Mouse (Mus musculus): ENCODE data around the gene Opcml.

The Opcml gene

DNA sequence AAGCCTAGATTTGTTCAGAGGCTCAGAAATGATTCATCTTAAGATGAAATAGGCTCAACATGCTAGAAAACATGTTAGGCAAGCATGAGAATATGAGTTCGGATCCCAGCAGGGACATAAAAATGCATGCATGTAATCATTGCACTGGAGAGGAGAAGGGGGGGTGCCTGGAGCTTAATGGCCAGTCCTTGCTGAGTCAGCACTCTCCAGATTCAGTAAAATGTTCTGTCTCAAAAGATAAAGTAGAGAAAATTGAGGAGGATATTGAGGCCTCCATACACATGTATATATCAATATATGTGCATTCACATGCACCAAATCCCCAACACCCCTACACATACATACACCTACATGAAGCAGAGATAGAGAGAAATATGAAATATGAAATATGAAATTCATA is 889.7 kb downstream of the Opcml start:
- DNase-seq, result no peak

DNA sequence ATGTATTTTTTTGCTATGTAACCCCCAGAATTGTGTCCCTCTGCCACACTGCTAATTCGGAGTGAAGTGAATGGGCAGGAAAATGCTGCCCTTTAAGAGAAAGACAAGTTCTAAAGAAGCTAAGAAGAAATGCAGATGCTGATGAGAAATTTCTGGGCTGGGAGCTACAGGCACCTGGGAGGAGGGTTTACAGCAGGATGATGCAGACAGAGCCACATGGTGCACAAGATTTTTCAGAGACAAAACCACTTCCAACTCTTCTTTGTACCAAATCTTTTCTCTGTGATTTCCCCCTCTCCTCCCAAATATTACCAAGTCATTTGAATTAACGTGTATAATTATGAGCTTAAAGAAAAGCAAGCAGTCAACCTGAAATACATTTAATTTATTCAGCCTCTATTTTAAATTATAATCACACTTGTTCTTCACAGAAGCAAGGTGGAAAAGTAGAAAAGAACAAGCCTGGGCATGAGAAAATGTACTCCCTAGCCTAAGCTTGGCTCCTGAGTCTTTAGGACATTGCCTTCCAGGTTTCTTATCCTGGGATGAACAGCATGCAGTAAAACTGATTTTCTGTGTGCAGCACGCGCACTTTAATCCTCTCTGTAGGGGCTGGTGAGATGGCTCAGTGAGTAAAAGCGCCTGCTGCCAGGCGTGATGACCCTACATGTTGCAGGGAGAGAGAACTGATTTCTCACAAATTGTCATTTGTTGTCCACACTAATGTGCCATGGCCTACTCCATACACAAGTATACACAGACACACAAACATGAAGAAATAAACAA is 890.9 kb downstream of the Opcml start:
- DNase-seq, result no peak

DNA sequence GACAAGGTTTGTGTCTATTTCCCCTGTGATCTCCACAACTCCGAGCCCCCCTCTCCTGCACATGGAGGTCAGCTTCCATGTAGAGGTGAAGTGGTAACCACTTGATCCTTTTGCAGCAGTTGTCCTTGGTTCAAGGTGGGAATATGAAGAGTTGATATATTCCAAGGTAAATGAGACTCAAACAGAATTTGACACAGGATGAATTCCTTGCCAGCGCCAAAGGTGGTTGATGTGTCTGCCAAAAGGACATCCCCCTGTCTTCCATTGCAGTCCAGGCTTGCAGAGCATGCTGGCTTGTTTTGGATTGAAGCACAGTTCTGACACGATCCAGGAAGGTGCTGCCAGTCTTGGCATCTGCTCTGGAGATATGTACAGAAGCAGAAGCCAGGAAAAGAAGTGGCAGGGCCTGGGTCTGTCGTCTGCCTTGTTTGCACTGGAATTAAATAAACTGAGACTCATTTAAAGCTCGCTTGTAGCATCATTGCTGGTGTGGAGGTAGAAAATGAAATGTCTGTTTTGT is 893.4 kb downstream of the Opcml start:
- DNase-seq, result no peak

DNA sequence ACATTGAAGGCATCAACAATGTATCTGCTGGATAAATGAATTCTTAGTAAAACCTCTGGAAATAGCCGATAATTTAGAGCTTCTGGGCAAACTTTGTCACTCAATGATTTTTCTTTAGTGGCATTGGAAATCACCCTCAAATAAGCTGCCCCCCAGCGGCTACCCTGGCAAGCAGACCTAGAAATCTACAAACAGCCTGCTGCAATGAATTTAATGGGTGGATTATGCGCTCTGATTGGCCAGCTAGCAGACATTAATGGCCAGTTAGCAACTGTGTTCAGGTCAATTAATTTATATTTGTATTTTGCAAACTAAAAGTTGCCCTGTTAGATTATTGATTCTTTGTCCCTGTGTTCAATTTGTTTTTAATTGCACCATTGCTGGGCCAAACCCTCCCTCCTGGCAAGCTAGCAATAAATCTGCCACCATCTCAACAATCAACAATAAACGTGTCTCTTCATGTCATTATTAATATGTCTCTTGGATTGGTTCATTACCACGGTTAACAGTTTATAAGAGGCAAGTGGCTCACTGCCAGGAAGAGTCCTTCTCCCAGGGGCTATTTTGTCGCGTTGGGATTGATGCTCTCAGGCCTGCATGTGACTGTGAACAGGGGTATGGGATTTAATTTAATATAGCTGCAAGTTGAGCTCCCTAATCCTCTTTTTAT is 896.5 kb downstream of the Opcml start:
- DNase-seq, result no peak

DNA sequence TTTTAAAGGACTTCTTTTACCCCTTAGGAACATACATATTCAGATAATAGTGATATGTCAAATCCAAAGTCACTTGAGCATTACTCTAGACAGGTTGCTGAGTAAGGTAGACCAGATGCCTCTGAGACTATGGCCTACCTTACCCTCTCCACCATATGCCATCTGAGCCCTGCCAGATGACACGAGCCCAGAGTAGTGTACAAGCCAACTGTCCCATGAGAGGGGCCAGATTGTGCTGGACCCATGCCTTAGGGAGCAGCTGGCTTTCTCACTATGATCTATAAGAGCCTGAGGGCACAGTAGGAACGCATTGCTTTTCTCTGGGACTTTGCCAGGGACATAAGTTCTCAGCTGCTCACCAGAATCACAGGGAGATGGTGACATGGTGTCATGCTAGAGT is 899.6 kb downstream of the Opcml start:
- no peak for DNase-seq

DNA sequence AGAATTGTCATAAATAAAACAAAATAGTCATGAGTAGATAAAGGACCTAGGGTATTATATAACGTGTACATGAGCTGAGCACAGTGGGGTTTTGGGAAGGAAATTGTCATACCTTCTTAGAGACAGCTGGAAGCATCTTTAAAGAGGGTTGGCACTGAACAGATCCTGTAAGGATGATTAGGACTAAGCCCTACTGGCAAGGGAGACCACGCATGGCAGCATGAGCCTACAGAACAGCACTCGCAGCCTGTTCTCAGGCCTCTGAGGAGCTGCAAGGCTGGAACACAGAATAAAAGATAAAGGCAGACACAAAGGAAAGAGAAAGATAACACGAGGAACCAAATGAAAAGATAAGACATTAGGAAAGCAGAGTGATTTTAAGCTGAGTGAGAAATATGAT is 915.2 kb downstream of the Opcml start:
- DNase-seq, result no peak

DNA sequence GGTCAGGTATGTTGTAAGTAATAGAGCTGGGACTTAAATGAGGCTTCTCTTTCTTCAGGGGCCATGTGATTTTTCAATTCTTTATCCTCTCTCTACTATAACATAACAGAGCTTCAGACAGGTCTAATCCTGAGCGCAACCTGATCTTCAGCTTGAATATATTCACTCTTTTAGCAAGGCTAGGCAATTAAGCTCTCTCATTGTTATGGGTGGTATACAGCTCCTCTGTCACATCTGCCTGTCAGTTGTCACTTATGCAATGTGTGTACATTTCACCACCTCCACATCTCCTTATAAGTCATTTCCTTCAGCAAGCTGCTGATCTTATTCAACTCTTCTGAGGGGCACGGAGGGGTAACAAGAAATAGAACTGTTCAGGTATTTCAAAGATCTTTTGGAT is 924.0 kb downstream of the Opcml start:
- DNase-seq, result no peak

DNA sequence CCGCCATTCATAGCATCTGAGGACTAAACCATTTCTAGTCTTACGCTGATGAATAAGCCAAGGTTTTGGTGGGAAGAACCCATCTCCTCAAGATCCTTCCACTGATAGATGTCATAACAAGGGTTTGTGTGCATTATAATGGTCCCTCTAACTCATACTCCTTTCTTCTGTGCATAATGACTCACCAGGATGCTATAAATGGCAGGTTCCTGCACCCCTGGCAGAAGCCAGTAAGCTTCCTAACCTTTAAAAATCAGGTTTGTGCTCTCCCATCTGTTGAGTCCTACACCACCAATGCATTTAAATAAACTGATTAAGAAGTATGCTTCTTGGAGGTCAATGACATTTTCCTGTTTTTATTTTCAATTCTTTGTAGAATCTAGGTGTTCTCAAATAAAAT is 929.6 kb downstream of the Opcml start:
- no peak for DNase-seq

DNA sequence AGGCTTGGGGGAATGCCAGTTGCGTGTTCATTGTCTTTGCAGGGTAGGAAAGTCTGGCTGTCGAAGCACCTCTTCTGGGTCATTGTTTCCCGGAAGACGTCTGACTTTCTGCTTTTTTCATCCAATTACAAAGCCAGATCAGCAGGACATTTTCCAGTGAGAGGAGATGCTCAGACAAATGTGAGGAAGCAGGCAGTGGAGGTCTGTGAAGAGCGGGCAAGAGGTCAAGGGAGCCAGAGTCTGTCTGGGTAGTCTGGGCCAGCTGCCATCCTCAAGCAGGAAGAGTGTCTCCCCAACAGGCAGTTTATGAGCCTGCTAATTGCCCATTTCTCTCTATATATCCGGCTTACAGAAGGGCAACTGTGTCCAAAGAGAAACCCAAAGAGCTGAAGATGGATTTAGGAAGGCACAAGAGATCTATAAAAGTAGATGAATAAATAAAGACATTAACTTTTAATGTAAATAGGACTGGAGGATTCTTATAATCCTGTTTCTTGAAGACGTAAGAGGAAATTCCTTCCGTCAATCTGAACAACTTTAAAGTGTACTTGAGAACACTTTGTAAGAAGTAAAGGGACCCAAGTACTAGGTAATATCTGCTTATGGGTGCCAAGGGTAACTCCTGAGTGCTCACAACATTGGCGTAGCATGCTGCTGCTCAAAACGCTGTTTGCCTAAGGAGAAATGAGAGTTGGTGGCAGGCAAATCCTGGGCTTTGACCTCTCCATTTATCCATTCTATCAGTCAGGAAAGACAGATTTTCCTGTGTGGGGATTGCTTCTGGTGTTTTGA is 941.4 kb downstream of the Opcml start:
- no peak for DNase-seq

DNA sequence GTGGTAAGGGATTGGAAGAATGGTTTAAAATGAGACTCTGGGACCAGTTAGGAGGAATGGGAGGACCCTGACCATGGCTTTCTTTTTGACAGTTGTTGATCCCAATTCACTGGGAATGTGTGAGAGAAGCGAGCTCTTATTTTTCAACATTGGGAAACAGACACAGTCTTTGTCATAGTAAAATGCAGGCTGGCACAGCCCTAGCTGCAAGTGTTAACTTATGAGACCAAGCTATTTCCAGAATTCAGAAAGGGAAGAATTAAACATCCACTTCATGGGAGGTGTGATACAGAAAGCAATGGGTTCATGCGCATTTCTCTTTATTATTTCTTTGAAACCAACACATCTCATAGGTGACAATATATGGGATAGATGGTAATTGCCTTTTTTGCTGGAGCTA is 947.4 kb downstream of the Opcml start:
- DNase-seq, result no peak

DNA sequence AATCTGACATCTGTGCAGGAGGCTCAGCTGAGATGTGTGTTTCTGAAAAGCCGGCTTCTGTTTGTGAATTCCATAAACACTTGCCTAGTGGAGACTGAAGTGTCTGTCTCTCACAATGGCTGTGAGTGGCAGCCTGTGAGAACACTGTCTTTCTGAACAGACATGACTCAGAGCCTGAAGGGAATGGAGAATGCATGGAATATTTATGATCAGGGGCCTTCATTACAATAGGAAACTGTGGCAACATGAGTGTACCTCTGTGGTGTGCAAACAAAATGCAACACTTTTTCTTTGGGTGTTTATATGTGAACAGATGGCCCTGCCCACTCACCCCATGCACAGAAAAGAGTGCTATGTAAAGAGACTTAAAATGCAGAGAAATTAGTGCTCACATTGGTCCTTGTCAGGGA is 947.9 kb downstream of the Opcml start:
- DNase-seq, result no peak

DNA sequence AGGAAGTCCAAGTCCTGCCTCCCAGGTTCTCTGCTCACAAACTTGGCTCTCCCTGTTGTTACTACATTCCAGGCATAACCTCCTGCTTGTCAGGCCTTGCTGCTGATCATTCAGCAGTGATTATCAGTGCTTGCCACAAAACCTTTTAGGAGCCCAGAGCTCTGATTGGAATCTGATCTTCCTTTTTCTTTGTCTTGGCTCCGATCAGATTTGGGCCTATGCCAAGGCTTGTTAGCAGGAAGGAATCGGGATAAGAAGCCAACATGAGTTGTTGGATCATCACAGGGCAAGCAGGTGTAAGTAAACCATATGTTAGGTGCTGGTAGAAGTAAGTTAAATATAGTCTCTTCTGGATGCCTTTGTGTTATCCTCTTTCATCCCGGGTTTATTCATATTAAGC is 954.2 kb downstream of the Opcml start:
- DNase-seq, result peak; percentile 7

DNA sequence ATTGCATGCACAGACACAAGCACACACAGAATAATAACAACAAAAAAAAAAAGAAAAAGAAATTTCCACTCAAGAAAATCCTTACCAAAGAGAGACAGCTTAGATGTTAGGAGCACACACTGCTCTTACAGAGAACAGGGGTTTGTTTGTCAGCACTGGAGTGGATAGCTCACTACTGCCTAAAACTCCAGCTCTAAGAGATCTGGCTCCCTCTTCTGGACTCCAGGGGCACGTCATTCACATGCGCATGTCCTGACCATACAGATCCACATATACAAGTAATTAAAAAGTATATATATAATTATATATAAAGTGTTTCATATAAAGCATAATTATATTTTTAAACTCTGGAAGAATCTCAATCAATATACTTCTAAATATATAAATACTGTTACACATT is 958.3 kb downstream of the Opcml start:
- DNase-seq, result peak; percentile 4

DNA sequence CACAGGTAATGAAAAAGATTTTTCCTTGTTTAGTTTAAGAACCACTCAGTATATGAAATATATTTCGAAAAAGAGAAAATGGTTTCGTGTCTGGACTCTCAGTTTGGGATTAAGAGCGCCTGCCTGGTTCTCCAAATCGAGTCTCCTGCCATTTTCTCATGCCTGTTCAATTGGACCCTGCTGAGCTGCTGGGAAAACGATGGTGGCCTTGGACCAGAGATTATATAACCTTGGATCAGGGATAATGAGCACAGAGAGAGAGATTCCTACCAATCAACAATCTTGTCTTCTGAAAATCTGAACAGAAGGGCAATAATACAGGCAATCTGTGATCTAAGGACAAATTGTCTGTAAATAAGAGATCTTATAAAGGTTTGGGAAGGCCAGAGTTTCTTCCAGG is 962.3 kb downstream of the Opcml start:
- no peak for DNase-seq

DNA sequence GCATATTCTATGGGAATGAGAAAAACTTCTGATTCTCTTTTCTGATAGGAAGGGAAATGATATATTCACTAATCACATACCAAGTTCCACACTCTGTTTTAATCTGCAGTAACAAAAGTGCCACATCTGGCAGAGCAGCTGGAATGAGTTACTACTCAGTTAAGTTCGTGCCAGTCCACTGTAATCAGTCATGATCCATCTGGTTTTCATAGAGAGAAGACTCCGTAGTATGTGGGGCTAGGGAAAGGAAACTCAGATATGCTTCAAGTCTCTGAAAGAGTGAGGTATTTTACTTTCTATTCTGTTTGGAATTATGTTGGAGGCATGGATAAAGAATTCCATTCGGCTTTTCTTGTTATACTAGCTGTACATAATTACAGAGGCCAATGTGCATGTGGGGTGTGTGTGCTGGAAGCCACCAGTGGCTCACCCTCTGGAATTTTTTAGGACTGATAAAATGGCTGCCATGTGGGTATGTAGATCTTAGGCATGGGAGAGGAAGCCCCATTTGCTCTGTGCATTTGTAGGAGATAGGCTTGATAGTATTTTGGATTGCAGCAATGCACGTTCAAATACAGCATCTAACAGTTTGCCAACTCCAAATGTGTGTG is 966.4 kb downstream of the Opcml start:
- no peak for DNase-seq

DNA sequence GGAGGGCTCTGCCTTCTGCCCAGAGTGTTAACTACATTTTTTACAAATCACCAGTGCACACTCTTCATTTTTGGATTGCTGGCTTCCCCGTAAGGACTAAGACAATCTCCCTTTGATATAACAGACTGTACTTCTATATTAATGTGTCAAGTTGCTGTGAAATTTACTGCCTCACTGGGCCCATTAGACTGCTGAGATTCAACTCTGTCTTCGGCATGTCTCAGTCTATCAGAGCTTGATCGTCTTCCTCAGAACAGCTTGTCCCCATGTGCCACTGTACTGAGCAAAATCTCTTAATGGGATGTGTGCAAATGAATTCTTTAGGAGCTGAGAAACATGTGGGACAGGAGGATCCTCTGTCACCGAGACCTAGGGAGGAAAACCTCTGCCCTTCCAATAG is 970.9 kb downstream of the Opcml start:
- DNase-seq, result no peak

DNA sequence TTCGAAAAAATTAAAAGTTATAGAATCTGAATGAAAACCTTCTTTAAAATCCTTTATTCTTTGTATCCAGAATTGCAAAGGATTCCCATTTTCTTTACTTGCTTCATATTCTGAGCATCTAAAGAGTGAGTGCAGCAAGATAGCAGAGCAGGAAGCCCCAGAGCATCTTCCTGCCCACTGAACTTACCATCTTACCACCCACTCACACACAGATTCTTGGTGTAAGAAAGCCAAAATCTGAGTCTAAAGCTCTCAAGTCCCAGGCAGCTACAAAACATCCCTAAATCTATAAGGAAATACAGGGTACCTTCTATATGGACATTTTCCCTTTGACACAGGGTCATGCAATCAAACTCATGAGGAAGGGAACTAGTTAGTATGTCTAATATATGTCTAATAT is 973.6 kb downstream of the Opcml start:
- no peak for DNase-seq

DNA sequence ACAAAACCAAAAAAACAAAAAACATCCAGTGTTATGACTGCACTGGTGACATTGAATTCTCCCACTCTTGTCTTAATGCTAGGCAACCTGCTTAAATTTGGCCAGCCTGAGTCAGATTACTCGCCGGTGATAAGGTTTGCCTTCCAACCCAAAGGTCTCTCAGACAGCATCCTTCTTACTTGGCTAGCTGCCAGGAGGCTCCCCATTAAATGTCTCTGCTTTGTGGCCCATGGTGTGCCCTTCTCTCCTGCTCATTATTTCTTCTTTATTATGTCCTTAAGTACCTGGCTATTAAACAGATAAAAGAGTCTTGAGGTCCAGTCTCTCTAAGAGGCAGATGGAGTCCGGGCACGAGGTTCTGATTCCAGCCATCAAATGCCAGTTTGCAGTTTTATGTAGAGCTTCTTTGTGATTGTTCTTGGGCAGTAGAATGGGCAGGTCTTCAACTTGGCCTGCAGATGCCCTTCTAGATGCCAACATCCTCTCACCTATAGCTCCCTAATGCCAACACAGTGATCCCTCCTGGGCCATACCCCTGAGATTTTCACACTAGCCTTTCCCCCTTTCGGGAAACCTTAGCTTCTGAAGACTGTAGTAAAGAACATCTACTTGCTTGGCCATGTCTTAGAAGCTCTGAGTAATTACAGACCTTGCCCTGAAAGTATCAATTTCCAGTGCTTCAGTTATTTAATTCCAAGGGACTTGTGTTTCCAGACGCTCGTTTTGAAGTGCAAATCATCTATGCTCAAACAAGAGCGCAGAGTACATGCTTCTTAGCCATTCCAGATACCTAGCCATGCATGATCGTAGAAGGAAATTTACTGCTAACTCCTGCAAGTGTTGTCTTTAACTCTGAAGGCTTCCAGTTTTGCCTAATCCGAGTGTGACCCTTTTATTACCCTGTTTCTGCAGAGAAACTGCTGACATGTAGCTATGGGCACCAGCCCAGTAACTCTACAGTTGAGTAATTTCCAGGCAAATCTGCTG is 986.2 kb downstream of the Opcml start:
- no peak for DNase-seq

DNA sequence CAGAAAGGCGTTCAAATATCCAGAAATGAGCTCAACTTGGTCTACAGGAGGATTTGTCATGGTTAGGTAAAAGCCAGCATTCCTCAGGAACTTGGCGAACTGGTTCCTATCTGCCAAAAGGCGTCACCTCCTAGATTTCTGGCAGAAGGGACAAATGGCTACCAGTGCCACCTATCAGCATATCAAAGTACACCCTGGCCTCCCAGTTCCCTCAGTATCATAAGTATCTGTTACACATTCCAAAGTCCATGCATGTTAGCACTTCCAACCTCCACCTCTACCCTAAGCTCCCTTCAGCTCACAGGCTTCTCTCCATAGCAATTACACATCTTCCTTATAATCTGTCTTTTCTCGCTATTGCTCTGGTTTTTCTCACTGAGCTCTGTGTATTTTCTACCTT is 993.3 kb downstream of the Opcml start:
- DNase-seq, result no peak

DNA sequence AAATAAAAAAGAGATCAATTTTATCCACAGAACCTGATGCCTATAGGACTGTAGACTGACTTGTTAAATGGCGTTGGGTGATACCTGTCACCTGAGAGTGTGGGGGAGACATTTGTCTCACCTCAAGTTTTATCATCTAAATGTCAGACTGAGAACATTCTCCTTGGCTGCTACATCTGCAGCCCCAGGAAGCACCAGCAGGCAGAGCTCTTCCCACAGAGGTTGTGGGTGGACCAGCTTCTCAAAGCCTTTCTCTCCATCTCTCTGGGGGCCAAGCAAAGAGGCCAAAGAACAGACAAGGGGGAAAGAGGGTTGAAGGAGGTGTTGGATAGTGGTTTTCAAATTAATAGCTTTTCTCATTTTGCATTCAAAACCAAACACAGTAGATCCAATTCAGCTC is 998.9 kb downstream of the Opcml start:
- no peak for DNase-seq

DNA sequence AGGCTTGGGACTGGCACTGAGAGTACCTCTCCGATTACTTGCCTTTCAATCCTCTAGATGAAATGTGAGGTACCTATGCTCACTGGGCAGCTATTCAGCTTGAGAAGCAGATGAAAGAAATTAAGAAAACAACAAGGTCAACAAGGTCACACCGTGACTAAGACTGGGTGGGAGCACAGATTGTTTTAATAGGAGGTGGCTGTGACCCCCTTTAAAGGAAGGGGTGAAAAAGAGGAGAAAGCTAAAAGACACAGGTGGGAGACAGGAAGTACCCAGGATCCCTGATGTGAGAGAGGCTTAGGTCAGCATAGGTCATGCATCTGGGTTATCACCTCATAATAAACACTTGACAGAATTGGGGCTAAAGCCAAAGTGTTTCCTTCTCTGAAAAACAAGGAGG is 1009.5 kb downstream of the Opcml start:
- no peak for DNase-seq

DNA sequence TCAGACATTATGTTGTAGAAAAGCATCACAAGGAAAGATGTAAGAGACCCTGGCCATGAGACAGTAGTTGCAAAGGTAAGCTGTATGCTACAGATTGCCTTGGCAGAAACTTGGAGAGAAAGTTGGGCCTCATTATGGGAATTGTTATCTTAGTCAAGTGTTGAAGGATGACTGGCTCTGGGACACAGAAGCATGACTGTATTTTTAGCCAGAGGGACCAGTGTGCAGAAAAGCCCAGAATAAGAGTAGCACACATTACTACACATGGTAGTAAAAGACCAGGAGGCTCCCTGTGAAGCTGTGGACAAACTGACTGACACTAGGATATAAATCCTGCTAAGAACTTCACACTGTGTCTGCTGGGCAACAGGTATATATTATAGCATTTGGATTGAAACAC is 1016.1 kb downstream of the Opcml start:
- no peak for DNase-seq

Data from right cerebral cortex, postnatal 4 days (tissue).